10 mouse cellular contexts compared by ENCODE assay signal in the genomic region with DNA sequence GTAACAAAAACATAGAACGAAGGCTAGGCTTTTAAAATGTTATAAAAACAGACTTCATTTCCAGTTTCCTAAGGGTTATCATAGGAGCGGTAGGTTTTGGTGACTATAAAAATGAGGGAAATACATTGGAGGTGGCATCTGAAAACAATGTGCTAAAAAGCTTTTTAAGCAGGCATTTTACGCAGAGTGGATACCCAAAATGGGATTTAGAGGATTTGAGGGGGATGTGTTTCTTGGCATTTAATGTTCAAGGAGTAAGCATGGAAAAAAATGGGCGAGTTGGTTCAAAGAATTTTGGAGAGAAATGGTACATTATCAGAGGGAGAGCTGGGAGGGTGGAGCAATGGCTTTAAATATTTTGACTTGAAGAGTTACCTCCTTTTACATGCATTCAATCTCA.
"Had no signal": no experiment of that assay in that cellular context is flagged by ENCODE, and none has a peak within 500 bp of the region (broad histone marks: within the 10 kb centered on the region; RNA-seq: fewer than 3 reads in every experiment).

No protein-coding gene starts in this region.

- H3K4me1 ChIP-seq: neural tube, embryonic 12.5 days; neural tube, embryonic 13.5 days; neural tube, embryonic 15.5 days; stomach, embryonic 15.5 days had no signal

- H3K4me3 ChIP-seq: neural tube, embryonic 12.5 days; neural tube, embryonic 13.5 days; neural tube, embryonic 15.5 days; stomach, embryonic 15.5 days had no signal

- H3K27ac ChIP-seq: neural tube, embryonic 12.5 days; neural tube, embryonic 13.5 days; neural tube, embryonic 15.5 days; stomach, embryonic 15.5 days; stomach, postnatal 0 days had no signal

- H3K36me3 ChIP-seq: neural tube, embryonic 12.5 days; neural tube, embryonic 13.5 days; neural tube, embryonic 15.5 days; stomach, embryonic 15.5 days had no signal

- H3K27me3 ChIP-seq: neural tube, embryonic 12.5 days; neural tube, embryonic 13.5 days; neural tube, embryonic 15.5 days; stomach, embryonic 15.5 days had no signal

- DNase-seq: right cerebral cortex, adult 18-20 months; right cerebral cortex, postnatal 14 days; right cerebral cortex, postnatal 25 days; right cerebral cortex, postnatal 4 days; spleen, adult 18-20 months had no signal

- H3K9me3 ChIP-seq: neural tube, embryonic 12.5 days; neural tube, embryonic 13.5 days; neural tube, embryonic 15.5 days; stomach, embryonic 15.5 days had no signal
